Mouse (Mus musculus): ENCODE measurements around the gene Ggcx.

DNA sequence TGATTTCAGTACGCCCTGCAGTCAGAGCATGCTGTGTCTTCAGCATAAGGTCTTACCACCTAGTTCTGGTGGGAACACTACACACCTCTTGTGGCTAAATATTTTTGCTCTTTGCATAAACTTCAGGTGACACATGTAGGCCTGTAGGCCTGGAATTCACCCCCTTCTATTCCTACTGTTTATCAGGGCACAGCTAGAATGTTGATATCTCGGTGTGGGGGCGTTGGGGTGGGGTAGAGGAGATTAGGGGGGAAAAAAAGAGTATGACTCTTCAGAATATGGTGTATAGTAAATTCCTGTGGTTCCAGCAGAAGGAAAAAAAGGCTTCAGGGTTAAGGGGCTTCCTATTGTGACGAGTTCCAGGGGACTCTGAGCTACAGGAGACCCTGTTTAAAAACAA, 42.5 kb downstream of the Ggcx start:
- TF ChIP-seq CTCF (IDR thresholded peaks at IDR 0.05) = no peak
- no peak for TF ChIP-seq EP300 (IDR thresholded peaks at IDR 0.05)
